Comparison of ENCODE assay signal across 8 mouse cellular contexts in genomic region chr11:120231379-120231778, GRCm38 (mm10). TPM values are rescaled to one million over a fixed set of nuclear protein-coding genes. Genes with fewer than 3 reads are reported as not detected.
DNase-seq lines count a peak whose midpoint lies in the region; ATAC-seq and TF ChIP-seq lines count a peak whose summit lies in the region.

No protein-coding gene starts in this region.

- no peak overlapping the region for H3K27ac ChIP-seq in cortical plate, adult 2 months (ENCODE audit: insufficient read depth, low read length)

- H3K4me3 ChIP-seq in cortical plate, adult 2 months (ENCODE audit: insufficient read depth, low read length) = peak overlapping the region; percentile 90

- TF ChIP-seq POLR2A in cortical plate, adult 2 months (IDR thresholded peaks at IDR 0.05; ENCODE audit: extremely low read depth, insufficient read depth, low read length) = peak; percentile 80

- peak; percentile 100 for DNase-seq in adipocyte (ENCODE audit: low spot score)
- DNase-seq in gastrocnemius, adult 8-10 months (ENCODE audit: low spot score in 2 of 2) = peak; percentile 99
- peak; percentile 100 for DNase-seq in hindlimb bud, embryonic 11.5 days (ENCODE audit: extremely low spot score, low read depth, low spot score)
- peak; percentile 98 to 100 for DNase-seq in left cerebral cortex, adult 9 months (ENCODE audit: low spot score in 2 of 2)
- DNase-seq in right cerebral cortex, postnatal 14 days = peak; percentile 100
- DNase-seq in urinary bladder, postnatal 36 days (ENCODE audit: low spot score in 2 of 2) = peak; percentile 99 to 100

- peak; percentile 46 for ATAC-seq in megakaryocyte progenitor cell, adult 5-6 weeks (replicated peaks; ENCODE audit: poor library complexity)

- TF ChIP-seq CTCF in cortical plate, adult 2 months (IDR thresholded peaks at IDR 0.05; ENCODE audit: extremely low read depth, insufficient read depth, low read length) = no peak

- peaks cover 3% of the 10 kb centered on the region for H3K4me1 ChIP-seq in cortical plate, adult 2 months (ENCODE audit: control insufficient read depth, insufficient read depth, low read length)

RNA-seq across cellular contexts. Expression of gene Bahcc1, which starts 1.4 kb away (rescaled TPM):
- 10.1 and 10.2 TPM in 2 replicates for polyA plus RNA-seq in cortical plate, adult 2 months (2012; rRNA removed)
- 1 to 10 TPM; 3.6 to 5.8 (median 4.7) TPM for total RNA-seq in gastrocnemius, adult 8-10 months (2022)
- total RNA-seq in megakaryocyte progenitor cell, adult 5-6 weeks (2015) = 12.1 and 17.2 TPM in 2 replicates
- total RNA-seq in megakaryocyte progenitor cell, adult 5-6 weeks (2017) = 3.9 and 5.4 TPM in 2 replicates
